Mouse (Mus musculus): ENCODE data around the gene Fam122b. TPM values are rescaled to one million over a fixed set of nuclear protein-coding genes. Genes with fewer than 3 reads are reported as not detected.

The Fam122b gene
- polyA plus RNA-seq, 1 experiment from 2014 or later: 11.1 TPM

GRCm38 (mm10) chrX:53237971-53238370, 31.6 kb downstream of the Fam122b start:
- H3K4me2 ChIP-seq: no peak overlapping the region
- no peaks in the 10 kb centered on the region; the same call in 1 of the 2 replicates for H3K4me1 ChIP-seq (replicated peaks; ENCODE audit: control insufficient read depth, insufficient read depth, low read length)
- H3K4me3 ChIP-seq (ENCODE audit: low read depth, low read length): no peak overlapping the region
- no peak overlapping the region for H3K27ac ChIP-seq (ENCODE audit: low read depth, low read length)
- no peaks in the 10 kb centered on the region for H3K36me3 ChIP-seq (ENCODE audit: control insufficient read depth, insufficient read depth, low read length)
- ATAC-seq (replicated peaks; ENCODE audit: low FRiP score) (no peak), DNase-seq (ENCODE audit: low spot score) (no peak)
- WGBS: 8% methylated on average over 2 of the region's 2 CpGs
- no peak overlapping the region for H3K9ac ChIP-seq (ENCODE audit: low read depth, low read length)
- H3K9me3 ChIP-seq (ENCODE audit: control insufficient read depth, low read length): no peaks in the 10 kb centered on the region
- no peaks in the 10 kb centered on the region for H3K27me3 ChIP-seq (replicated peaks; ENCODE audit: control insufficient read depth, insufficient read depth, low read length)

GRCm38 (mm10) chrX:53236404-53236803, 33.2 kb downstream of the Fam122b start:
- WGBS: 45% methylated on average over 7 of the region's 7 CpGs
- Histone ChIP-seq H3K36me3 (ENCODE audit: control insufficient read depth, insufficient read depth, low read length) (no peaks in the 10 kb centered on the region), H3K4me3 (ENCODE audit: low read depth, low read length) (no peak overlapping the region), H3K27me3 (replicated peaks; ENCODE audit: control insufficient read depth, insufficient read depth, low read length) (no peaks in the 10 kb centered on the region), H3K9ac (ENCODE audit: low read depth, low read length) (no peak overlapping the region), H3K4me1 (replicated peaks; ENCODE audit: control insufficient read depth, insufficient read depth, low read length) (no peaks in the 10 kb centered on the region; the same call in 1 of the 2 replicates), H3K9me3 (ENCODE audit: control insufficient read depth, low read length) (no peaks in the 10 kb centered on the region), H3K27ac (ENCODE audit: low read depth, low read length) (no peak overlapping the region), H3K4me2 (no peak overlapping the region)
- ATAC-seq (replicated peaks; ENCODE audit: low FRiP score) (peak; percentile 77), DNase-seq (ENCODE audit: low spot score) (no peak)

GRCm38 (mm10) chrX:53233689-53234088, 35.9 kb downstream of the Fam122b start:
- Histone ChIP-seq H3K36me3 (ENCODE audit: control insufficient read depth, insufficient read depth, low read length) (no peaks in the 10 kb centered on the region), H3K9me3 (ENCODE audit: control insufficient read depth, low read length) (no peaks in the 10 kb centered on the region), H3K9ac (ENCODE audit: low read depth, low read length) (no peak overlapping the region), H3K4me3 (ENCODE audit: low read depth, low read length) (no peak overlapping the region), H3K4me2 (no peak overlapping the region), H3K4me1 (replicated peaks; ENCODE audit: control insufficient read depth, insufficient read depth, low read length) (no peaks in the 10 kb centered on the region; the same call in 1 of the 2 replicates), H3K27ac (ENCODE audit: low read depth, low read length) (no peak overlapping the region), H3K27me3 (replicated peaks; ENCODE audit: control insufficient read depth, insufficient read depth, low read length) (no peaks in the 10 kb centered on the region)
- DNase-seq (ENCODE audit: low spot score) (no peak), ATAC-seq (replicated peaks; ENCODE audit: low FRiP score) (no peak)
- 48% methylated on average over 4 of the region's 4 CpGs for WGBS

GRCm38 (mm10) chrX:53231965-53232364, 37.6 kb downstream of the Fam122b start:
- Histone ChIP-seq H3K4me3 (ENCODE audit: low read depth, low read length) (peak overlapping the region; percentile 22; the same call in 1 of the 2 replicates), H3K36me3 (ENCODE audit: control insufficient read depth, insufficient read depth, low read length) (no peaks in the 10 kb centered on the region), H3K4me1 (replicated peaks; ENCODE audit: control insufficient read depth, insufficient read depth, low read length) (no peaks in the 10 kb centered on the region; the same call in 1 of the 2 replicates), H3K4me2 (peak overlapping the region; percentile 66), H3K9ac (ENCODE audit: low read depth, low read length) (peak overlapping the region; percentile 36; the same call in 1 of the 2 replicates), H3K9me3 (ENCODE audit: control insufficient read depth, low read length) (no peaks in the 10 kb centered on the region), H3K27ac (ENCODE audit: low read depth, low read length) (no peak overlapping the region), H3K27me3 (replicated peaks; ENCODE audit: control insufficient read depth, insufficient read depth, low read length) (no peaks in the 10 kb centered on the region)
- DNase-seq (ENCODE audit: low spot score) (no peak), ATAC-seq (replicated peaks; ENCODE audit: low FRiP score) (no peak)
- 23% methylated on average over 13 of the region's 13 CpGs for WGBS

GRCm38 (mm10) chrX:53224353-53224944, 45.2 kb downstream of the Fam122b start:
- H3K36me3 ChIP-seq (ENCODE audit: control insufficient read depth, insufficient read depth, low read length): no peaks in the 10 kb centered on the region
- H3K4me3 ChIP-seq (ENCODE audit: low read depth, low read length): no peak overlapping the region
- ATAC-seq (replicated peaks; ENCODE audit: low FRiP score) (no peak), DNase-seq (ENCODE audit: low spot score) (no peak)
- no peak overlapping the region for H3K9ac ChIP-seq (ENCODE audit: low read depth, low read length)
- no peaks in the 10 kb centered on the region for H3K9me3 ChIP-seq (ENCODE audit: control insufficient read depth, low read length)
- 62% methylated on average over 6 of the region's 6 CpGs for WGBS
- H3K27me3 ChIP-seq (replicated peaks; ENCODE audit: control insufficient read depth, insufficient read depth, low read length): no peaks in the 10 kb centered on the region
- no peaks in the 10 kb centered on the region for H3K4me1 ChIP-seq (replicated peaks; ENCODE audit: control insufficient read depth, insufficient read depth, low read length)
- no peak overlapping the region for H3K4me2 ChIP-seq
- H3K27ac ChIP-seq (ENCODE audit: low read depth, low read length): no peak overlapping the region

- H3K9ac ChIP-seq (ENCODE audit: low read depth, low read length): no peak overlapping the region
- H3K4me3 ChIP-seq (ENCODE audit: low read depth, low read length): no peak overlapping the region
- no peak overlapping the region for H3K4me2 ChIP-seq
- DNase-seq (ENCODE audit: low spot score) (no peak), ATAC-seq (replicated peaks; ENCODE audit: low FRiP score) (no peak)
- no peaks in the 10 kb centered on the region for H3K9me3 ChIP-seq (ENCODE audit: control insufficient read depth, low read length)
- no peaks in the 10 kb centered on the region for H3K36me3 ChIP-seq (ENCODE audit: control insufficient read depth, insufficient read depth, low read length)
- H3K4me1 ChIP-seq (replicated peaks; ENCODE audit: control insufficient read depth, insufficient read depth, low read length): no peaks in the 10 kb centered on the region
- no peaks in the 10 kb centered on the region for H3K27me3 ChIP-seq (replicated peaks; ENCODE audit: control insufficient read depth, insufficient read depth, low read length)
- WGBS: 88% methylated on average over 9 of the region's 9 CpGs
- no peak overlapping the region for H3K27ac ChIP-seq (ENCODE audit: low read depth, low read length)
Measured at GRCm38 (mm10) chrX:53220855-53221254, 48.8 kb downstream of the Fam122b start.

GRCm38 (mm10) chrX:53214557-53215229, 54.9 kb downstream of the Fam122b start:
- Histone ChIP-seq H3K27ac (ENCODE audit: low read depth, low read length) (no peak overlapping the region), H3K4me3 (ENCODE audit: low read depth, low read length) (no peak overlapping the region), H3K36me3 (ENCODE audit: control insufficient read depth, insufficient read depth, low read length) (no peaks in the 10 kb centered on the region), H3K4me2 (no peak overlapping the region), H3K9me3 (ENCODE audit: control insufficient read depth, low read length) (no peaks in the 10 kb centered on the region), H3K4me1 (replicated peaks; ENCODE audit: control insufficient read depth, insufficient read depth, low read length) (no peaks in the 10 kb centered on the region), H3K27me3 (replicated peaks; ENCODE audit: control insufficient read depth, insufficient read depth, low read length) (no peaks in the 10 kb centered on the region), H3K9ac (ENCODE audit: low read depth, low read length) (no peak overlapping the region)
- 62% methylated on average over 7 of the region's 7 CpGs for WGBS
- ATAC-seq (replicated peaks; ENCODE audit: low FRiP score) (no peak), DNase-seq (ENCODE audit: low spot score) (no peak)

GRCm38 (mm10) chrX:53213838-53214237, 55.8 kb downstream of the Fam122b start:
- H3K4me1 ChIP-seq (replicated peaks; ENCODE audit: control insufficient read depth, insufficient read depth, low read length): no peaks in the 10 kb centered on the region
- WGBS: 54% methylated on average over 2 of the region's 2 CpGs
- no peak overlapping the region for H3K4me3 ChIP-seq (ENCODE audit: low read depth, low read length)
- peaks cover 4% of the 10 kb centered on the region; the same call in 1 of the 2 replicates for H3K27me3 ChIP-seq (replicated peaks; ENCODE audit: control insufficient read depth, insufficient read depth, low read length)
- DNase-seq (ENCODE audit: low spot score) (no peak), ATAC-seq (replicated peaks; ENCODE audit: low FRiP score) (no peak)
- no peak overlapping the region for H3K27ac ChIP-seq (ENCODE audit: low read depth, low read length)
- H3K9ac ChIP-seq (ENCODE audit: low read depth, low read length): no peak overlapping the region
- H3K4me2 ChIP-seq: no peak overlapping the region
- H3K36me3 ChIP-seq (ENCODE audit: control insufficient read depth, insufficient read depth, low read length): no peaks in the 10 kb centered on the region
- H3K9me3 ChIP-seq (ENCODE audit: control insufficient read depth, low read length): no peaks in the 10 kb centered on the region

- Histone ChIP-seq H3K9ac (ENCODE audit: low read depth, low read length) (no peak overlapping the region), H3K4me1 (replicated peaks; ENCODE audit: control insufficient read depth, insufficient read depth, low read length) (no peaks in the 10 kb centered on the region), H3K4me3 (ENCODE audit: low read depth, low read length) (no peak overlapping the region), H3K4me2 (no peak overlapping the region), H3K9me3 (ENCODE audit: control insufficient read depth, low read length) (no peaks in the 10 kb centered on the region), H3K36me3 (ENCODE audit: control insufficient read depth, insufficient read depth, low read length) (no peaks in the 10 kb centered on the region), H3K27me3 (replicated peaks; ENCODE audit: control insufficient read depth, insufficient read depth, low read length) (peaks cover 4% of the 10 kb centered on the region; the same call in 1 of the 2 replicates), H3K27ac (ENCODE audit: low read depth, low read length) (no peak overlapping the region)
- WGBS: 62% methylated on average over 9 of the region's 9 CpGs
- ATAC-seq (replicated peaks; ENCODE audit: low FRiP score) (no peak), DNase-seq (ENCODE audit: low spot score) (no peak)
Measured at GRCm38 (mm10) chrX:53212485-53212884, 57.1 kb downstream of the Fam122b start.

All from liver, embryonic 11.5 days (tissue).